Mouse (Mus musculus): ENCODE results near the gene Gata3. TPM values are rescaled to one million over a fixed set of nuclear protein-coding genes. Genes with fewer than 3 reads are reported as not detected.

Gata3 gene
- total RNA-seq, 2 experiments from 2014 or later = 0.78 to 1.1 TPM

- DNase-seq (ENCODE audit: low spot score in 2 of 2) = no peak
Measured at GRCm38 (mm10) chr2:9886031-9886430, 3.8 kb downstream of the Gata3 start.

- no peak for DNase-seq (ENCODE audit: low spot score in 2 of 2)
Measured at GRCm38 (mm10) chr2:9885217-9885770, 4.5 kb downstream of the Gata3 start.

GRCm38 (mm10) chr2:9884533-9885216, 5.2 kb downstream of the Gata3 start:
- DNase-seq (ENCODE audit: low spot score in 2 of 2) = no peak

- DNase-seq (ENCODE audit: low spot score in 2 of 2) = no peak
Measured at GRCm38 (mm10) chr2:9883803-9884532, 5.9 kb downstream of the Gata3 start.

- DNase-seq (ENCODE audit: low spot score in 2 of 2) = no peak
Measured at GRCm38 (mm10) chr2:9882926-9883802, 6.7 kb downstream of the Gata3 start.

GRCm38 (mm10) chr2:9882371-9882925, 7.4 kb downstream of the Gata3 start:
- DNase-seq (ENCODE audit: low spot score in 2 of 2) = no peak

- DNase-seq (ENCODE audit: low spot score in 2 of 2) = no peak
Measured at GRCm38 (mm10) chr2:9881611-9882023, 8.2 kb downstream of the Gata3 start.

GRCm38 (mm10) chr2:9881051-9881591, 8.7 kb downstream of the Gata3 start, which contains the start of gene 4930412O13Rik:
Gene 4930412O13Rik (plus strand): TSS chr2:9881252.
- DNase-seq (ENCODE audit: low spot score in 2 of 2) = no peak

GRCm38 (mm10) chr2:9880271-9880670, 9.6 kb downstream of the Gata3 start:
- DNase-seq (ENCODE audit: low spot score in 2 of 2) = no peak

GRCm38 (mm10) chr2:9879493-9879892, 10.3 kb downstream of the Gata3 start:
- DNase-seq (ENCODE audit: low spot score in 2 of 2) = peak; percentile 61 to 77

- no peak for DNase-seq (ENCODE audit: low spot score in 2 of 2)
Measured at GRCm38 (mm10) chr2:9879092-9879491, 10.7 kb downstream of the Gata3 start.

GRCm38 (mm10) chr2:9878564-9879081, 11.2 kb downstream of the Gata3 start:
- DNase-seq (ENCODE audit: low spot score in 2 of 2) = no peak

GRCm38 (mm10) chr2:9877966-9878563, 11.8 kb downstream of the Gata3 start:
- no peak for DNase-seq (ENCODE audit: low spot score in 2 of 2)

- DNase-seq (ENCODE audit: low spot score in 2 of 2) = no peak
Measured at GRCm38 (mm10) chr2:9877326-9877690, 12.5 kb downstream of the Gata3 start.

- DNase-seq (ENCODE audit: low spot score in 2 of 2) = no peak
Measured at GRCm38 (mm10) chr2:9876621-9877325, 13.1 kb downstream of the Gata3 start.

GRCm38 (mm10) chr2:9875676-9876357, 14.0 kb downstream of the Gata3 start:
- no peak for DNase-seq (ENCODE audit: low spot score in 2 of 2)

GRCm38 (mm10) chr2:9875220-9875619, 14.6 kb downstream of the Gata3 start:
- DNase-seq (ENCODE audit: low spot score in 2 of 2) = no peak

GRCm38 (mm10) chr2:9874467-9875219, 15.2 kb downstream of the Gata3 start:
- no peak for DNase-seq (ENCODE audit: low spot score in 2 of 2)
